Comparison of ENCODE assay signal across 15 mouse cellular contexts in the genomic region with DNA sequence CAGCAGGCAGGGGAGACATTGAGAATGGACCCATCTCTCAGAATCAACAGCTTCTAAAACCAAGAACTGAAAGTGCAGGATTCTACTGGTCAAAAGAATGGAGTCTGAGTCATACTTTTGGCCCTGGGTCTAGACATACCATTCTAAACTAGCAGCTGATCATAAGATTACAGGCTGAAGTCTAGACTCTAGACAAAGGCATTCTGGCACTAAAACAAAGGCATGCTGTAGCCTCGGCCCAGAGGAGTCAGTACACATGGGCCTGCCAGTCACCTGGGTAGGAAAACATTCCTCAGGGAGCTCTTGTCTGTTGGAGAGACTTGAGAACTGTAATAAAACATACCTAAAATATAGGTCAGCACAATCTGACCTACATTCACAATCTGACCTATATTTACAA.
"Had no signal": no experiment of that assay in that cellular context is flagged by ENCODE, and none has a peak within 500 bp of the region (broad histone marks: within the 10 kb centered on the region; RNA-seq: fewer than 3 reads in every experiment).

No protein-coding gene starts in this region.

- H3K36me3 ChIP-seq: kidney, embryonic 15.5 days; limb, embryonic 12.5 days; midbrain, embryonic 10.5 days; neural tube, embryonic 13.5 days had no signal

- H3K4me2 ChIP-seq: kidney, embryonic 15.5 days; limb, embryonic 12.5 days; neural tube, embryonic 13.5 days had no signal

- H3K27ac ChIP-seq: kidney, embryonic 15.5 days; limb, embryonic 12.5 days; liver, embryonic 14.5 days; midbrain, embryonic 10.5 days; neural tube, embryonic 13.5 days had no signal

- DNase-seq: kidney, adult 18-20 months; kidney, postnatal 25 days; layer of hippocampus, adult 9-11 months; layer of hippocampus, postnatal 36 days; lung, adult 2 months; lung, postnatal 4 days; midbrain, embryonic 14.5 days; right cerebral cortex, adult 18-20 months; right cerebral cortex, postnatal 25 days; thymus, postnatal 4 days had no signal

- H3K9me3 ChIP-seq: kidney, embryonic 15.5 days; limb, embryonic 12.5 days; midbrain, embryonic 10.5 days; neural tube, embryonic 13.5 days had no signal

- H3K4me3 ChIP-seq: kidney, embryonic 15.5 days; limb, embryonic 12.5 days; midbrain, embryonic 10.5 days; neural tube, embryonic 13.5 days had no signal

- H3K9ac ChIP-seq: kidney, embryonic 15.5 days; limb, embryonic 12.5 days; liver, embryonic 14.5 days; neural tube, embryonic 13.5 days had no signal

- H3K27me3 ChIP-seq: kidney, embryonic 15.5 days; limb, embryonic 12.5 days; neural tube, embryonic 13.5 days had no signal

- H3K4me1 ChIP-seq: limb, embryonic 12.5 days; neural tube, embryonic 13.5 days had no signal
